ENCODE assay signal across 8 mouse cellular contexts in the genomic region with DNA sequence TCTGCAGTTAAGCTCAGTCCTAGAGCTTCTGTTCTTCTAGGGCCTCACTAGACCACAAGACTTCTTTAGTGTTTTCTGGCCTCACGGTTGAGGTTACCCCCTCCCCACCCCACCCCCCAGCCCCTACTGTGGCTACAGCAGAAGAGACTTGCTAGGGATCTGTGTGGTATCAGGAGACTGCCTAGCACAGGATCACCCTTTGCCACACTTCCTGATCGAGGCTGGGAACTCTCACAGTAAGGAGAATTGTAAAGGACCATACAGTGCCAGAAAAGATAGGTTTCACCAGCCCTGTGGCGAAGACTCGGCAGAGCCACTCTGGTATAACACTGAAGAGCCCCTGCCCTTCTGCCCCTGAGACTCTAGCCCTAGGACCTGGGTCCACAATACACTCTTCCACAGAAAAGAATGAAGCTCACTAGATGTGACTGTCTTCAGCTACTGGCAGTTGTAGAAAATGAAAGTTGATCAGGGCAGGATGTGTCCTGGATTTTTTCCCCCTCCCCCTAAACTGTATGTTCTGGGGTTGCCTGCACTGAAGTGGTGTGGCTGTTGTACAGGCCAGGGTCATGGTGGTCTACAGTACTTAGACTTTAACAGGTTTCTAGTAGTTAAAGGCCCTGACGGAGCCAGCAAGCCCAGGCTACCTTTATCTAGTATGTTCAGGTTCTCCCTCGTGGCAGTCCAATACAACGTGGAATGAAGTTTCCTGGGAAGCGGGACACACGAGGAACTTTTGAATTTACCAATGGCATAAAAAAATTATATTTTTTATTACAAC.
DNase-seq lines count a peak whose midpoint lies in the region; ATAC-seq and TF ChIP-seq lines count a peak whose summit lies in the region.

No protein-coding gene starts in this region.

- peak overlapping the region; percentile 98 for H3K9ac ChIP-seq in heart, embryonic 14.5 days (ENCODE audit: low read length)
- no peak overlapping the region for H3K9ac ChIP-seq in midbrain, embryonic 11.5 days (ENCODE audit: low read length)

- H3K4me1 ChIP-seq in heart, embryonic 14.5 days (ENCODE audit: control insufficient read depth in 2 of 2, insufficient read depth in 2 of 2, low read length in 2 of 2): peaks cover 4 to 16% of the 10 kb centered on the region in 2 experiments; a peak in 3 of 4 replicates
- H3K4me1 ChIP-seq in midbrain, embryonic 11.5 days (ENCODE audit: control insufficient read depth, insufficient read depth, low read length): peaks cover 13% of the 10 kb centered on the region
- H3K4me1 ChIP-seq in midbrain, embryonic 10.5 days: peaks cover 19% of the 10 kb centered on the region
- peaks cover 13% of the 10 kb centered on the region for H3K4me1 ChIP-seq in olfactory bulb, adult 2 months (ENCODE audit: control insufficient read depth, insufficient read depth, low read length)

- DNase-seq in heart, postnatal 10 days: no peak
- DNase-seq in midbrain, embryonic 11.5 days (ENCODE audit: low spot score, missing footprints): peak; percentile 89
- DNase-seq in midbrain, embryonic 10.5 days (ENCODE audit: low spot score): no peak
- no peak for DNase-seq in layer of hippocampus, adult 11-12 months (ENCODE audit: low spot score)

- no peak for TF ChIP-seq POLR2A in olfactory bulb, adult 2 months (IDR thresholded peaks at IDR 0.05; ENCODE audit: insufficient read depth, low read depth, low read length)

- H3K4me2 ChIP-seq in heart, embryonic 14.5 days (ENCODE audit: low read length): peak overlapping the region; percentile 64
- no peak overlapping the region for H3K4me2 ChIP-seq in midbrain, embryonic 11.5 days

- H3K27ac ChIP-seq in heart, embryonic 14.5 days (replicated peaks in 1 of 2; ENCODE audit: control insufficient read depth in 1 of 2, insufficient read depth in 1 of 2, low read depth in 2 of 2, low read length in 2 of 2): peak overlapping the region in 1 of 2 experiments; percentile 93; a peak in 2 of 4 replicates
- no peak overlapping the region for H3K27ac ChIP-seq in midbrain, embryonic 11.5 days (ENCODE audit: low read depth, low read length)
- H3K27ac ChIP-seq in midbrain, embryonic 10.5 days (replicated peaks): no peak overlapping the region
- peak overlapping the region; percentile 100 for H3K27ac ChIP-seq in olfactory bulb, adult 2 months (ENCODE audit: insufficient read depth, low read depth, low read length)

- intact Hi-C loops in heart, postnatal 10 days (cut with DNase I): no loop called here

- no peak for ATAC-seq in heart, embryonic 14.5 days (ENCODE audit: insufficient number of reproducible peaks, insufficient read depth, low FRiP score, low read depth)
- no peak for ATAC-seq in midbrain, embryonic 11.5 days (ENCODE audit: low FRiP score)
- 0 out of 2 replicates have a peak, but pooled peaks have one; percentile 12 for ATAC-seq in granulocyte monocyte progenitor cell, adult 5-6 weeks (replicated peaks; ENCODE audit: poor library complexity, severe bottlenecking)
- ATAC-seq in monocyte, adult 5-6 weeks (replicated peaks; ENCODE audit: insufficient number of reproducible peaks, low FRiP score, low TSS enrichment, poor library complexity, severe bottlenecking): no peak

- no peak overlapping the region for H3K4me3 ChIP-seq in heart, embryonic 14.5 days (ENCODE audit: control insufficient read depth in 1 of 2, insufficient read depth in 1 of 2, low read depth in 1 of 2, low read length in 2 of 2)
- no peak overlapping the region for H3K4me3 ChIP-seq in midbrain, embryonic 11.5 days (ENCODE audit: low read depth, low read length)
- no peak overlapping the region for H3K4me3 ChIP-seq in midbrain, embryonic 10.5 days
- peak overlapping the region; percentile 12; the same call in 1 of the 2 replicates for H3K4me3 ChIP-seq in olfactory bulb, adult 2 months (ENCODE audit: insufficient read depth, low read depth, low read length)

- peaks cover 9% of the 10 kb centered on the region; the same call in 1 of the 2 replicates for H3K27me3 ChIP-seq in heart, embryonic 14.5 days (ENCODE audit: control insufficient read depth, insufficient read depth, low read length)
- peaks cover 91% of the 10 kb centered on the region for H3K27me3 ChIP-seq in midbrain, embryonic 11.5 days (ENCODE audit: control insufficient read depth, insufficient read depth, low read length)
- peaks cover 100% of the 10 kb centered on the region for H3K27me3 ChIP-seq in midbrain, embryonic 10.5 days (ENCODE audit: low read depth, poor library complexity, severe bottlenecking)

- H3K9me3 ChIP-seq in heart, embryonic 14.5 days (ENCODE audit: control insufficient read depth, low read length): no peaks in the 10 kb centered on the region
- H3K9me3 ChIP-seq in midbrain, embryonic 11.5 days (ENCODE audit: control insufficient read depth, low read length): no peaks in the 10 kb centered on the region
- H3K9me3 ChIP-seq in midbrain, embryonic 10.5 days (replicated peaks): no peaks in the 10 kb centered on the region

- WGBS in heart, embryonic 14.5 days: 66% methylated on average over 9 of the region's 9 CpGs
- WGBS in midbrain, embryonic 11.5 days: 59% methylated on average over 9 of the region's 9 CpGs
- WGBS in midbrain, embryonic 10.5 days: 66% methylated on average over 9 of the region's 9 CpGs
- WGBS in olfactory bulb, adult 2 months: 9% methylated on average over 9 of the region's 9 CpGs

- no peak for TF ChIP-seq CTCF in olfactory bulb, adult 2 months (IDR thresholded peaks at IDR 0.05; ENCODE audit: insufficient read depth, low read depth, low read length)

- H3K36me3 ChIP-seq in heart, embryonic 14.5 days (ENCODE audit: control insufficient read depth, insufficient read depth, low read length): no peaks in the 10 kb centered on the region
- no peaks in the 10 kb centered on the region for H3K36me3 ChIP-seq in midbrain, embryonic 11.5 days (ENCODE audit: control insufficient read depth, insufficient read depth, low read length)
- H3K36me3 ChIP-seq in midbrain, embryonic 10.5 days: no peaks in the 10 kb centered on the region
